Mouse (Mus musculus) hindbrain, embryonic 11.5 days (tissue): Measurements from ENCODE around the gene Ccdc13. TPM values are rescaled to one million over a fixed set of nuclear protein-coding genes. Genes with fewer than 3 reads are reported as not detected.

Experiments
- ATAC-seq: fragments of 200-750 bp; cut with Nextera tagmentation; 2 replicates; pipeline ENCODE4 v1.8.0; 2017; ENCODE audit warnings: mild to moderate bottlenecking, moderate TSS enrichment, moderate library complexity; ENCODE audit not compliant: low FRiP score
- DNase-seq: peaks from one replicate; pipeline ENCODE4 v3.0.0-alpha.2; 2015; ENCODE audit warnings: low spot score
- H3K27ac ChIP-seq: fragments of 300-500 bp; sonication (generic); 2 replicates; pipeline ENCODE4 v1.5.1; 2014; ENCODE audit warnings: mild to moderate bottlenecking, low read depth, low read length
- H3K27me3 ChIP-seq: fragments of 300-500 bp; sonication (generic); 2 replicates; pipeline ENCODE4 v1.6.1; 2014; ENCODE audit warnings: mild to moderate bottlenecking, low read length, moderate library complexity, mixed read lengths; ENCODE audit not compliant: control insufficient read depth, insufficient read depth
- H3K36me3 ChIP-seq: fragments of 300-500 bp; sonication (generic); 2 replicates; pipeline ENCODE4 v1.6.1; 2014; ENCODE audit warnings: mild to moderate bottlenecking, low read length, moderate library complexity, mixed read lengths; ENCODE audit not compliant: control insufficient read depth, insufficient read depth
- H3K4me1 ChIP-seq: fragments of 300-500 bp; sonication (generic); replicated peaks from 2 replicates; pipeline ENCODE4 v1.6.1; 2014; ENCODE audit warnings: low read length, mixed read lengths; ENCODE audit not compliant: control insufficient read depth, insufficient read depth
- H3K4me2 ChIP-seq: fragments of 300-500 bp; sonication (generic); replicated peaks from 2 replicates; pipeline ENCODE4 v1.6.1; 2014; ENCODE audit warnings: mild to moderate bottlenecking, low read depth, low read length
- H3K4me3 ChIP-seq: fragments of 300-500 bp; sonication (generic); 2 replicates; pipeline ENCODE4 v1.5.1; 2014; ENCODE audit warnings: low read depth, low read length
- H3K9ac ChIP-seq: fragments of 300-500 bp; sonication (generic); 2 replicates; pipeline ENCODE4 v1.6.1; 2014; ENCODE audit warnings: low read depth, low read length
- H3K9me3 ChIP-seq: fragments of 300-500 bp; sonication (generic); 2 replicates; pipeline ENCODE4 v1.6.1; 2016; ENCODE audit warnings: low read length; ENCODE audit not compliant: control insufficient read depth
- WGBS: fragments of 180-500 bp; shearing (Covaris S2); extraction: QIAGEN DNeasy Blood & Tissue Kit; methylation state at CpG from one replicate; pipeline ENCODE4 v1.1.7; 2014; 5-methylcytosine and 5-hydroxymethylcytosine counted together
- polyA plus RNA-seq: library from polyadenylated mRNA; unstranded; fragments of >200 nt; fragmentation: Nextera tagmentation; extraction: Ambion mirVana; gene quantifications from 2 replicates; pipeline ENCODE4 v1.2.1, GENCODE M21; 2014

Ccdc13 gene
- 2.4 and 4.0 TPM in 2 replicates for polyA plus RNA-seq

DNA sequence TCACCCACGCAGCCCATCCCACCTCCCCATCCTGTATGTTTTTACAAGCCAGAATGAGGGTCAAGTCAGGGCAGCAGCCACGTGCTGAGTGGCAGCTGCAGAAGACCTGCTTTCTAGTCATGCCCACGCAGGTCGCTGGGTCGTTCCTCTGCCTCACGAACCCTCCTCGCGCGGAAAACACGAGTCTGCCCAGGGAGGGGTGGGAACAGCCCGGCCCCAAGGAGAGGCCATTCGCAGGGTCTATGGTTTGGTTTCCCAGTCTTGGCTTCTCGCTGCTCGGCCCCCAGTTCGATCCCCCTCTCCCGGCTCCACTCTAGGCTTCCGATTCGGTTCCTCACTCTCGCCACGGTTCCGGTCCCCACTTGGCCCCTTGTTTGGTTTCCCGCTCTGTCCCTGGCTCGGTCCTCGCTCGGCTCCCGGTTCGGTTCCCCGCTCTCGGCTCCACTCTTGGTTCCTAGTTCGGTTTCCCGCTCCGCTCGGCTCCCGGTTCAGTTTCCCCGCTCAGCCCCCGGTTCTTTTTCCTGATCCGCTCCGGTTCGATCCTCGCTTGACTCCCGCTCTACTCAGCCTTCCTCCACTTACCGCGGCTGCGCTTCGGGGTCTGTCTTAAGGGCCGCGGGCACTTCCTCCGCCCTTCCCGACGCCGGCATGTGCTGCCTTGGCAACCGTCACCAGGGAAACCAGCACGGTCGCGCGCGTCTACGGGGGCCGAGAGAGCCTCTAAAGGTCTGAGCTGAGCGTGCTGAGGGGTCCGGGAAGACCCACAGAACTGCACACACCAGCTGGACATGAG lies at the start of gene Ccdc13:
Ccdc13 (minus strand) TSS at position 633 of the 793 bp plus-strand sequence.
- ATAC-seq = peak; percentile 96
- Histone ChIP-seq H3K27ac (no peak within 1 kb of the TSS), H3K4me1 (no peaks in the 10 kb centered on the region), H3K4me2 (peak within 1 kb of the TSS; percentile 77), H3K9ac (peak within 1 kb of the TSS; percentile 44), H3K9me3 (no peaks in the 10 kb centered on the region), H3K4me3 (peak within 1 kb of the TSS; percentile 49), H3K36me3 (no peaks in the 10 kb centered on the region), H3K27me3 (no peaks in the 10 kb centered on the region)
- DNase-seq = peak; percentile 93
- WGBS = 3% methylated on average over 61 of the region's 61 CpGs

DNA sequence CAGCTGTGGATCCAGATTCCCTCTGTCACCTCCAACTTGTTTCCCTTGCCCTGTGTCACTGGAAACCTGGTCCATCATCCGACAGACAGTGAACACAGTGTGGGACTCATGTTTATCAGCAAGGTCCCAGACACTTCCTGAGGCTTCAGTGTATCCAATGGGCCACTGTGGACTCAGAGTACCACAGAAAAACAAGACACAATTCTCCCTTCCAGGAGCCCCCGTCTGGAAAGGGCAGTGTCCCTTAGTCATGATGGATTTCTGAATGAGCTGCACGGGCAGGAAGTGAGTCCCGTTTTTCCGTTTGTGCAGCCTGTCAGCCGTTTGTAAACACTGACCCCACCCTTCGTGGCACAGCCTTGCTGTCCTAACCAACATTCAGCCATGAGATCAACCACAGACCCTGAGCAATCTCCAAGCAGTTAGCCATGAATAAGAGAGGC lies 42.8 kb upstream of the Ccdc13 start:
- Histone ChIP-seq H3K4me1 (no peaks in the 10 kb centered on the region), H3K9ac (no peak overlapping the region), H3K27me3 (no peaks in the 10 kb centered on the region), H3K4me2 (no peak overlapping the region), H3K4me3 (no peak overlapping the region), H3K27ac (no peak overlapping the region), H3K36me3 (no peaks in the 10 kb centered on the region), H3K9me3 (no peaks in the 10 kb centered on the region)
- ATAC-seq = no peak
- 73% methylated on average over 7 of the region's 7 CpGs for WGBS
- DNase-seq = no peak

DNA sequence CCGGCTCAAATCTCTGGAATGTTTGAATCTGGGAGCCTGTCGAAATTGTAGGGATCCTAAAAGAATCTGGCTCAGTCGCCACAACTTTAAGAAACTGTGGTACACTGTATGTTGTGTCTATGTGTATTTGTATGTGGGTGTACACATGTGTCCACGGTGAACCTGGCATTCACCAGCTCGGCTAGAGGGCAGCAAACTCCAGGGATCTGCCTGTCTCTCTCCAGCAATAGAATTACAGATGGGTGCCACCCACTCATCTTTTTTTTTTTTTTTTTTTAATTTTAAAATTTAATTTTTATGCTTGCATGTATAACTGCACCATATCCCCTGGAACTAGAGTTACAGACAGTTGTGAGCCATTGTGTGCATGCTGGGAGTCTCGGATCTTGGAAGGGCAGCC lies 42.0 kb upstream of the Ccdc13 start:
- Histone ChIP-seq H3K9ac (no peak overlapping the region), H3K4me3 (no peak overlapping the region), H3K27ac (no peak overlapping the region), H3K9me3 (no peaks in the 10 kb centered on the region), H3K27me3 (no peaks in the 10 kb centered on the region), H3K4me1 (no peaks in the 10 kb centered on the region), H3K36me3 (no peaks in the 10 kb centered on the region), H3K4me2 (no peak overlapping the region)
- ATAC-seq = no peak
- 83% methylated on average over 6 of the region's 6 CpGs for WGBS
- DNase-seq = no peak

DNA sequence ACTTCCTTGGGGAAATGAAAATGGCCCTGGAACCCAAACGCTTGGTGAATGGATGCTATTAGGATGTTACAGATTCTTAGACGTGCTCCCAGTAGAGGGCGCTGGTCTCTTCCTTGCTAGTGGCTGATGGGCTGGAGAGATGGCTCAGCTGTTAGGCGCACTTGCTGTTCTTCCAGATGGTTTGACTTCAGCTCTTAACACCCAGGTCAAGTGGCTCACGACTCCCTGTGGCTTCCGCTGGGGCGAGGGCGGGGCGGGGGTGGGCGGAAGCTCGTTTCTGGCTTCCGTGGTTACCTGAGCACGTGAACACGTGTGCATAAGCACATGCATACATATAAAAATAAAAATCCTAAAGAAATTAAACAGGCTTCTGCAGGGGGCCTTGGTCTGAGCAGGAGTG lies 41.6 kb upstream of the Ccdc13 start:
- Histone ChIP-seq H3K9me3 (no peaks in the 10 kb centered on the region), H3K27me3 (no peaks in the 10 kb centered on the region), H3K4me3 (no peak overlapping the region), H3K36me3 (no peaks in the 10 kb centered on the region), H3K27ac (no peak overlapping the region), H3K4me1 (no peaks in the 10 kb centered on the region), H3K4me2 (no peak overlapping the region), H3K9ac (no peak overlapping the region)
- peak; percentile 82 for DNase-seq
- 27% methylated on average over 14 of the region's 14 CpGs for WGBS
- ATAC-seq = no peak

DNA sequence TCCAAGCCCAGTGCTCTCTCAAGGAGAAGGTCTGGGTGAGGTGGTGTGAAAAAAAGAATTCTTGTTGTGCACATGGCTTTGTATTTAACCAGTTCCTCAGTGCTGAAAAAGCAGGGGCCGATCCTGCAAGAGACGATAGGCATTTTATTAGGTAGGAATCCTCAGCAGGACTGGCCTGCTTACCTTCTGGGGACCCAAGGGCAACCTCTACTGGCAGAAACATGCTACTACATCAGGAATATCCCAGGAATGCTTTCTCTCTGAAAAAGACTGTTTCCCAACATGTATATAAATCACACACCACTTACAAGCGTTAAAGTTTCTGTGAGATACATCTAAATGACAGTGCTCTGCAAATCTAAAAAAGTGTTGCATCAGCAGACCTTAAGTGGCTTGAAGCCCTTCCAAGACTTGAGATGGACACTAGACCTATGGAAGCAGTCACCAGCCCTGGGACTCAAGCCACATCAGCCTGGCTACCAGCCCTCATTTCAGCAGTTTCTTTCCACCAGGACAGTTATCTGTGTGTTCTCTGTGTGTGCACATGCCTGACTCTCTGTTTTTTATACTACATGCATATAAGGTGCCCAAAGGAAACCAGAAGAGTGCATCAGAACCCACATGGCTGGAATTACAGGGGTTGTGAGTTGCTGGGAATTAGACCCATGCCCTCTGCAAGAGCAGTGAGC lies 37.9 kb upstream of the Ccdc13 start:
- ATAC-seq = no peak
- Histone ChIP-seq H3K4me3 (no peak overlapping the region), H3K27me3 (no peaks in the 10 kb centered on the region), H3K27ac (no peak overlapping the region), H3K36me3 (no peaks in the 10 kb centered on the region), H3K4me1 (no peaks in the 10 kb centered on the region), H3K4me2 (no peak overlapping the region), H3K9me3 (no peaks in the 10 kb centered on the region), H3K9ac (no peak overlapping the region)
- 32% methylated on average over 3 of the region's 3 CpGs for WGBS
- DNase-seq = peak; percentile 71

DNA sequence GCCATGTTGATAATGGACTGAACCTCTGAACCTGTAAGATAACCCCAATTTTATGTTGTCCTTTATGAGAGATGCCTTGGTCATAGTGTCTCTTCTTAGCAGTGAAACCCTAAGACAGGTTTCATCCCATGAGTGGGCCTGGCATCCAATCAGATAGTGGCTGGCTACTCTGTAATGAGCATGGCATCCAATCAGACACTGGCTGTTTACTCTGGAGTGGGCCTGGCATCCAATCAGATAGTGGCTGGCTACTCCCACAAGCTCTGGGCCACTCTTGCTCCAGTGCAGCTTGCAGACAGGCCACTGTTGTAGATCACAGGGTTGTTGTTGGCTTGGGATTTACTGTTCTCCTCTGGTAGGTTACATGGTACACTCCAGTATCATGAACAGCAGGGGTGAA lies 34.3 kb upstream of the Ccdc13 start:
- DNase-seq = no peak
- H3K36me3 ChIP-seq = no peaks in the 10 kb centered on the region
- no peaks in the 10 kb centered on the region for H3K9me3 ChIP-seq
- H3K4me1 ChIP-seq = no peaks in the 10 kb centered on the region
- no peaks in the 10 kb centered on the region for H3K27me3 ChIP-seq
- H3K4me2 ChIP-seq = no peak overlapping the region
- H3K27ac ChIP-seq = no peak overlapping the region
- H3K4me3 ChIP-seq = no peak overlapping the region
- no peak for ATAC-seq
- H3K9ac ChIP-seq = no peak overlapping the region

DNA sequence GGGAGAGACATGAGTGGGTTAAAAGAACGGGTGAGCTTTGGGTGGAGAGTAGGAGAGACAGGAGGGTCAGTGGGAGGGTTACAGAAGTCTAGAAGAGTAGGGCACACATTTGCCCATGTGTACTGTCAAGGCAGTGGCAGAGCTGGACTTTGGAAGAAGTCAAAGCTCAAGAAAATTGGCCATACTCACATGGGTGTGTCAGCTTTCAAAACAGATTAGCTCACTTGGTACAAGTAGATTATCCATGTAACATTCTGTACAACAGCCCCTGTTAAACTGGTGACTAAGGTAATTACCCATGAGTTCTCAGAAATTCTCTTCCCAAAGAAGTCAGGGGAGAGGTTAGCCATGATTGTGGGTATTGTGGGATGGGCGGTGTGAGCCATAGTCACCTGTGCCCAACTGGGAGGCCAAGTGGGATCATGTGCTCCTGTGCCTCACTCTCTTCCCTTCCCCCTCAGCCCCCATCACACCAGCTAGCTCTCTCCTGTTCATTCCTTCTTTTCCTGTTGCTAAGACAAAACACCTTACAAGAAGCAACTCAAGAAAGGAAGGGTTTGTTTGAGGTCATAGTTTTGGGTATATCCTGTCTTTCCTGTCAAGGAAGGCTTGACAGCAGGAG lies 32.9 kb upstream of the Ccdc13 start:
- ATAC-seq (no peak), DNase-seq (no peak)
- Histone ChIP-seq H3K27ac (no peak overlapping the region), H3K4me3 (no peak overlapping the region), H3K4me1 (no peaks in the 10 kb centered on the region), H3K36me3 (no peaks in the 10 kb centered on the region), H3K9ac (no peak overlapping the region), H3K4me2 (no peak overlapping the region), H3K9me3 (no peaks in the 10 kb centered on the region), H3K27me3 (no peaks in the 10 kb centered on the region)
- WGBS = 88% methylated on average over 2 of the region's 2 CpGs

DNA sequence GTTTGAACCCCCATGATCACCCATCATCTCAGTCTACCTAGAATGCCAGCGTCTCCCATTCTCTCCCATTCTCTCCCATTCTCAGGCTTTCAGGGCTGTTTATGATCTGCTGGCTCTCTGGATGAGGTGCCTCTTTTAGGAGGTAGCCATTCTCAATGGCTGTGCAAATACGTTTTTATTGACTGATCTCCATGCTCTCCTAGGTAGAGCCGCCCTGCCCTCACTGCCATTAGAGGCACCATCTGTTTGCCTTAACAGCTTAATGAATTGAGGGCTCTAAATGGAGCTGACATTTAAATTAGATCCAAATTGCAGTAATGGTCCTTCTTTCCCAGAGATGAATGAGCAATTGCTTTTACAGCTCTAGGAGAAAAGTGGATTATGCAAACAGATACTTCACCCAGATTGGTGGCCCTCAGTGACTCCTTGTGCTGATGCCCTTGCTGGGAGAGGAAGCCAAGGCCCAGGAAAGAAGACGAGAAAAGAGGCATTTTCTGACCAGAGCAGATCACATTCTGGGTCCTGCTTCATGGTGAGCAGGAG lies 30.8 kb upstream of the Ccdc13 start:
- H3K4me1 ChIP-seq = no peaks in the 10 kb centered on the region
- H3K4me3 ChIP-seq = no peak overlapping the region
- DNase-seq (no peak), ATAC-seq (no peak)
- no peak overlapping the region for H3K9ac ChIP-seq
- 75% methylated on average over 4 of the region's 4 CpGs for WGBS
- H3K27ac ChIP-seq = no peak overlapping the region
- H3K36me3 ChIP-seq = no peaks in the 10 kb centered on the region
- no peak overlapping the region for H3K4me2 ChIP-seq
- H3K27me3 ChIP-seq = no peaks in the 10 kb centered on the region; the same call in 1 of the 2 replicates
- H3K9me3 ChIP-seq = no peaks in the 10 kb centered on the region
